Mouse (Mus musculus): ENCODE data around the gene Lysmd4.
"Not testable (repeated sequence)": the region's sequence is repeated elsewhere in the genome, so short reads cannot be mapped to it uniquely, and the experiment has no call there.

Gene Lysmd4

DNA sequence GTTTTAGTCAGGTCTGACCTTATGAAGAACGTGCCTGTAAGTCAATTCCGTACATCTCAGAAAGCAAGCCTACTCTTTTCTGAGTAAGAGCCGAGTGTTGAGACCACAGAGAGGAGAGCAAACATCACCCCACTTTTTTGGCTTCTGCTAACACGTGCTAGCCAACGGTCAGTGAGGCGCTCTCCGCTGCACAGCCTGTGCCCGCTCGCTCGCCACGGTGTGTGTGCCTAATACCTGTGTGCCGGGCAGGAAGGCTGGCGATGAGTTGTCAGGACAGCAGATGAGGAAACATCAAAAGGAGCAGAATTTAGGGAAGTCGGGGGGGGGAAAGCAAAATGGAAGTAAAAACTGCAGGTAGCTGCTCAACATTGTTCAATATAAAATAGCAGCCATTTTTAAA lies 10.2 kb downstream of the Lysmd4 start:
- DNase-seq = no peak

DNA sequence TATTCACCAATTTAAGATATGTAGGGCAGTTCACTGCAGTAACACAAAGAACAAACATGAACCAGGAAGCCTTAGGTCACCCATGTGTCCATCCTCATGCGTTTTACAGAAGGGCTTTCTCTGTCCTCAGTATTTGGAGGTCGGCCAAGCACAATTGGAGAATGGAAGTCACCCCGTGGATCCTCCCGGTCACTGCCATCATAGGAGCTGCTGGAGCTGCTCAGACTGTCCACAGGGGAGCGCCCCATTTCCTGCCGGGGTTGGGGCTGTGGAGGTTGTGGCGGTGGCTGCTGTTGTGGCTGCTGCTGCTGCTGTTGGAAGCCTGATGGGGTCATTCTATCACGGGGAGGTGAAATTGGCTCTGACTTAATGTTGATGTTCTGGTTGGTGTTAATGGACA lies 12.5 kb downstream of the Lysmd4 start:
- peak; percentile 48 for DNase-seq

DNA sequence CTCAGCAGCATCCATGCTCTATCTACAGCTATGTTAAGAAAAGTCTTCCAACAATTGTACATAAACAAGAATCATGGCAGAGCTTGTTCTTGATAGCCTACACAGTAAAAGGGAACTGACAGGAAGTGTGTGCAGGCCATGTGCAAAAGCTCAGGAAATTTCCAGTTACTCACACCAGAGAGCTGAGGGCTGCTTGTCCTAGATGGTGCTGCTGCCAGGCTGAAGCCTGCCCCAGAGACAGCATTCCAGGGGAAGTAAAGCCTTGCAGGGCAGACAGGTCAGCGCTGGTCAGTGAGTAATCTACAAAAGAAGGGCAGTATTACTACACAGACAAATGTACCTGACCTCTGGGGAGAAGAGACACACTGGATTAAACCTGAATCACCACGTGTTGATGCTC lies 14.0 kb downstream of the Lysmd4 start:
- no peak for DNase-seq

DNA sequence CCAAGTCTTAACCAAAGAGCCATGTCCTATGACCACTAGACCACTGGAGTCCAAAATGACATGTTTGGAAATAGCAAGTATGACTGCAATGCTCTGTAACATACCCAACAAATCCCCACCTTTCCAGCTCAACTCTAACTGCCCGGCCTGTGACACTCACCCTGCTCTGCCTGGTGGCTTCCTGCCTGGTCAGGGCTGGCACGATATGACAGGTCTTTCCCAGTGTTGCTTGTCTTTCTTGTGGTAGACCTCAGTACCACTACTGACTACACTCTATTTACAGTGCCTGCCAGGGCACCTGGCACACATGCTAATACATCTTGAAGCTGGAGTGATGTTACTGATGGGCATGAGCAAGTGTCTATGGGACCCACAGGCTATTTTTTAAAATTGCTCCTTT lies 15.4 kb downstream of the Lysmd4 start:
- DNase-seq = no peak

DNA sequence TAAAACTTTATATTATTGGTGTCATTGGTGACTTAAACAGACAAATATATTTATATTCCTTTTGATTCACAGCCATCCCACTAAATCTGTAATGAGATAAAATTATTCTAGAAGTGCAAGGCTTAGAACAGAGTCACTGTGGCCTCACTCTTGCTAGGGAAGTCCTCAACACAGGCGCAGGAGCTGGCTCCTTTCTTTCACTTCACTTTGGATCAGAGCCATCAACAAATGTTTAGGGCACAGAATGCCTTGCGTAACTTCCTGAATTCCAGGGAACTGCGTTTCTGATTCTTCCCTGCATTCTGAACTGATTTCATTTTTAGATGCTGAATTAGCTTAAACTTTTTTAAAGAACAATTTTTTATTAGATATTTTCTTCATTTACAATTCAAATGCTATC lies 19.6 kb downstream of the Lysmd4 start:
- no peak for DNase-seq

DNA sequence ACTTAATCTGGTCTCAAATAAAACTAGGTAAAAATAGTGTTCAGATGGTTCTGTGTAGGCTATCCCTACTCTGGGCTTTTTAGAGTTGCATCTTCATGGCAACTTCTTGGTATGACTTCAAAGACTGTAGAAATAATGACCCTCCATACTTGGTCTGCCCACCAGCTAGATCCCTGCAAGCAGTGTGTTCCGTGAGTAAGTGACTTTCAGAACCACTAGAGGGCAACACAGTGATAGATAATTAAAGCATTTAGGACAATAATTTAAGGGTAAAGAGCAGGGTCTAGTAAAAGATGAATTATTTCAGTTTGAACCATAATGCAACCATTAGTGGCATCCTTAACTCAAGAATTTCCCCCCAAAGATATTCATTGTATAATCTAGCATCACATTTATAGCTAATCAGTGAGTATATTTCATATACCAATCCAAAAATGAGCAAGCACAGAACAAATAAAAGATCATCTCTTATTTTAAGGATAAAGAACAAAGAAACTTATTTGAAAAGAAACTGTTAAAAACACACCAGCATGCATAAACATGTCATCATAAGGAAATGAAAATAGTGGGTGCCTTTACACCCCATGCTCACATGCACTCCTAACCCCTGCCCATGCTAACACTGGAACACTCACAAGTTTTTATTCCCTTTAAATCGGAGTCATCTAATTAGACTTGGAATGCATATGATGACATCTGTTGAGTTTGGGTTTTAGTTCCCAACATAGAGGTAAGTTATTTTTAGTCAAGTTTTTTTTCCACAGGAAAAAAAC lies 21.0 kb downstream of the Lysmd4 start:
- peak; percentile 78 for DNase-seq

GRCm38 (mm10) chr7:67243894-67244282 lies 21.5 kb downstream of the Lysmd4 start:
- DNase-seq = no peak

DNA sequence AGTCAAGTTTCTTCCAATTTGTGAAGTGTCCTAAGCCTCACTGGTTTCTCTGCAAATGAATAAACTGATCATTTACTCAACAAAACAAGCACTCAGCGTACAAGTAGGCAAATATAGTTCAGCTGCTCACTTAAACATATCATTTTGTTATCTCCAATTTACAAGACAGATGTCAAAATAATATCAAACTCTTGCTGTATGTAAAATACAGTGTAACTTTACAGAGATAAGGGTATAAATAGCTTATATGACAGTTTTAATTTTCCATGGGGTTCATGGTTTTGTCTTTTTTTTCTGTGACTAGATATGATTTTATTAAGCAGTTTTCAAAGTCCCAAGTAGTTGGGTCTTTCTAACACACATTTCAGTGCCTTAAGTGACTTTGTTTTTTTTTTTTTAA lies 22.9 kb downstream of the Lysmd4 start:
- no peak for DNase-seq

GRCm38 (mm10) chr7:67246067-67246466 lies 23.7 kb downstream of the Lysmd4 start:
- DNase-seq = no peak

DNA sequence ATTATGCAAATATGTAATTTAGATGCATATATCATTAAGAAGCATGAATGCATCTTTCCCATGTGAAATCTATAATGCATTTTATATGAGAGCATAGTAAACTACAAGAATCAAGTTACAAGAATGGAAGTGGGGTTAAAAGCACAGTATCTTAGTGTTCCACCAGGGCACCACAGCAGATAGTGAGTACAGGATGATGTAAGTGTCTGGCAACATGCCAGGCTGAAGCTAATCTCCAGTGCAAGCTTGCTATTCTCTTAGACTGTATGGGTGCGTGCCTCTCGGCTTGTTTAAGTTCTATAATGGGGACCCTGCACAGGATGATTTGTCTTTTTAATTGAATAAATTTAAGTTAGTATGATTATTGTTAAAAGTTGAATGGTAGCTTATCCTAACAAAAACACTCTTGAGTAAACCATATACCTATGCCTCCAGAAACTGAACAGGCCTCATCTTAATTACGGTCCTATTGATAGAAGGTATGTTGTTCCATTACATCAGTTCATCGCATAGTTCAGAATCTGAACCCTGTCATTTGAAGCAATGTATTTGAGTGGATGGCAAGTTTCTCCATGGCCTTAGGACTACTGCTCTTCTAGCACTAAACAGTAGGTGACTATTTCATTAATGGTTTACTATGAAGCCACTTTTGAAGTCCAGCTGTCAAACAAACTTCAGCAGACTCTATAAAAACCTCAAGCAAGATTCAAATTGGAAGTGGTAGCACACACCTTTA lies 37.7 kb downstream of the Lysmd4 start:
- peak; percentile 80 for DNase-seq

DNA sequence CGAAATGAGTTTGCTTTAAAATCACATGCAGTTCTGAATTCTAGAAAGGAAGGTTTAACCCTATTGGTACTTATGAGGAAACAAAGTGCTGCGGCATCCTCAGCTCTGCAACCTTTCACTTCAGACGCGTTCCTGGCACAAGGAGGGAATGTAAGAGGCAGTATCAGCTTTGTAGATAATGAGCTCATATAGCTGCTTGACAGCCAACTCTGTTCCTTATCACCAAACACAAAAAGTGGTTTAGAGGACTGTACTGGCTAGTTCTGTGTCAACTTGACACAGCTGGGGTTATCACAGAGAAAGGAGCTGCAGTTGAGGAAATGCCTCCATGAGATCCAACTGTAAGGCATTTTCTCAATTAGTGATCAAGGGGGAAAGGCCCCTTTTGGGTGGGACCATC lies 48.1 kb downstream of the Lysmd4 start:
- not testable (repeated sequence) for DNase-seq

- DNase-seq = no peak
These were observed 61.2 kb downstream of the Lysmd4 start for GRCm38 (mm10) chr7:67283581-67283980.

GRCm38 (mm10) chr7:67287456-67287855 lies 65.1 kb downstream of the Lysmd4 start:
- no peak for DNase-seq

DNA sequence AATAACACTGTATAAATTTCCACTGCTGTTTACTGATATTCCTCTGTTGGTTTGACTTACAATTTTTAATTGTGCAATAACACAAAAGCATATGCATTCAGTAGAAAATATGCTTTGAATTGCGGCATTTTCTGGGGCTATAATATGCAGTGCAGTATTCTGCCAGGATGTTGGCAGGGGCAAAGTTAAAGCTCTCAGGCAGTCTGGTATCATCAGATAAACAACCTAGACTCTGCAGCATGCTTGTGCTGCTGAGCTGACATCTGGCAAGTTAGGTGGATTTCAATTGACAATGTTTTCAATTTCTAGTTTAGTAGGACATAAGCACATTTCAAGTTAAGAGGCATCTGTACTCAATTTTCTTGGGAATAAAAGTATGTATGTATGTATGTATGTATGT lies 69.0 kb downstream of the Lysmd4 start:
- DNase-seq = no peak

- no peak for DNase-seq
These were observed 74.1 kb downstream of the Lysmd4 start for GRCm38 (mm10) chr7:67296419-67296818.

DNA sequence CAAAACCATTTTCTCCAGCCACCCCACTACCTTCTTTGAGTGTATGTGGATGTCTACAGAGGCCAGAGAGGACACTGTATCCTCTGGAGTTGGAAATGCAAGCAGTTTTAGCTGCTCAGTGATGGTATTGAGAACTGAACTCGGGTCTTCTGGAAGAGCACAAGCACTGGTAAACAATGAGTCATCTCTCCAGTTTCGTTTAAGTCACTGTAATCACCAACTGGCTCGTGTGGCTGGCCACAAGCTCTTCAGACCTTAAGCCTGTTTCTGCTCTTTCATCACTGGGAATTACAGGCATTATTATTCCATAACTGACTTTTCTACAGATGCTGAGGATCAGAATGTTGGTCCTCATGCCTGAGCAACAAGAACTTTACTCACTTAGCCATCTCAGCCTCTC lies 82.6 kb downstream of the Lysmd4 start:
- DNase-seq = no peak

GRCm38 (mm10) chr7:67307078-67307477 lies 84.7 kb downstream of the Lysmd4 start:
- no peak for DNase-seq

- DNase-seq = no peak
These were observed 85.8 kb downstream of the Lysmd4 start for GRCm38 (mm10) chr7:67308102-67308501.

- DNase-seq = no peak
These were observed 87.8 kb downstream of the Lysmd4 start for GRCm38 (mm10) chr7:67310151-67310550.

DNA sequence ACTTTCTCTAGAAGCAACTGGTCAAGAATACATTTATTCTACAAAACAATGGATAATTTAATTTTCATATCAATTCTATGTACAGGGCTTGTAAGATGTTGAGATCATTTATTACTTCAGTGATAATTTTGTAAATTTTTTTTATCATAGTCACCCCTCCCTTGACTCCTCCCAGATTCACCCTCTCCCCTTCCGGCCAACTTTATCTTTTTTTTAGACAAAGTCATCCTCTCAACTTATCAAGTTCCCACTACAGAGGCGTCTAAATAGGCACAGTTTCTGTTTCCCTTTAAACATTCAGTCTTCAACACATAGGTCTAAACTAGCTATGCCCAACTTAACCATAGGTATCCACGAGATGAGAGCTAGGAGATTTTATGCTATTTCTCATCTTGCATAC lies 90.9 kb downstream of the Lysmd4 start:
- DNase-seq = no peak

GRCm38 (mm10) chr7:67318697-67319096 lies 96.4 kb downstream of the Lysmd4 start:
- no peak for DNase-seq

- DNase-seq = no peak
These were observed 98.0 kb downstream of the Lysmd4 start for GRCm38 (mm10) chr7:67320359-67320758.

GRCm38 (mm10) chr7:67342067-67342625 lies 119.8 kb downstream of the Lysmd4 start:
- no peak for DNase-seq

- DNase-seq = no peak
These were observed 122.1 kb downstream of the Lysmd4 start for GRCm38 (mm10) chr7:67344443-67344842.

All from cerebellum, adult 9-10 months (tissue).